Mouse (Mus musculus): Measurements from ENCODE around the gene Cpne5.

The Cpne5 gene

GRCm38 (mm10) chr17:29210037-29210436, 27.9 kb downstream of the Cpne5 start:
- DNase-seq (ENCODE audit: low read depth, low spot score), result no peak

GRCm38 (mm10) chr17:29206052-29206451, 31.9 kb downstream of the Cpne5 start:
- no peak for DNase-seq (ENCODE audit: low read depth, low spot score)

- peak; percentile 37 for DNase-seq (ENCODE audit: low read depth, low spot score)
Observed at GRCm38 (mm10) chr17:29202604-29203003, 35.4 kb downstream of the Cpne5 start.

GRCm38 (mm10) chr17:29199821-29200220, 38.1 kb downstream of the Cpne5 start:
- no peak for DNase-seq (ENCODE audit: low read depth, low spot score)

DNA sequence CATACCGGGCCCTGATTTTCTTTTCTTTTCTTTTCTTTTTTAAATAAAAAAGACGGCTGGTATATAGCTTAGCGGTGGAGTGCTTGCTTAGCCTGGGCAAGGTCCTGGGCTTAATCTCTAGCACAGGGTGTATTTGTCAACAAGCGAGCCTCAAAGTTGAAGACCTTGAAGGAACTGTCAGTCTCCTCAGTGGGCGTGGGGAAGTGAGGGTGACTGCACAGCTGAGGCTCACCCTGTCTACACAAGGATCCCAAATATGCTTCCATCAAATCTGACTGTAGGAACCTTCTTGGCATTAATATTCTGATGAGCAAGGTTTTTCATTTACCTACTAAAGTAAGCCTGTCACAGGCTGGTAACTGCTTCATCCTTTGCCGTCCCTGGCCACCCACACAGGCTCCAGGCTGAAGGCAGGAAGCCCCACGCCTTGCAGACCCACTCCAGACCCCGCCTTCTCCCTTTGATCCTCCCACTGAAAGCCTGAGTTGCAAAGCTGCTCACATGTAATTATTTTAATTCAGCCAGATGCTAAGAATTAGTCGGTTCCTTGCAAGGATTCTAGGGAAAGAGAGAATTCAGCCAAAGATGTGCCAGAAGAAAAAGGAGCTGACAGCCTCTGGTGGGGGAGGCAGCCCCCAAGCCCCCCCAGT, 38.7 kb downstream of the Cpne5 start:
- peak; percentile 50 for DNase-seq (ENCODE audit: low read depth, low spot score)

DNA sequence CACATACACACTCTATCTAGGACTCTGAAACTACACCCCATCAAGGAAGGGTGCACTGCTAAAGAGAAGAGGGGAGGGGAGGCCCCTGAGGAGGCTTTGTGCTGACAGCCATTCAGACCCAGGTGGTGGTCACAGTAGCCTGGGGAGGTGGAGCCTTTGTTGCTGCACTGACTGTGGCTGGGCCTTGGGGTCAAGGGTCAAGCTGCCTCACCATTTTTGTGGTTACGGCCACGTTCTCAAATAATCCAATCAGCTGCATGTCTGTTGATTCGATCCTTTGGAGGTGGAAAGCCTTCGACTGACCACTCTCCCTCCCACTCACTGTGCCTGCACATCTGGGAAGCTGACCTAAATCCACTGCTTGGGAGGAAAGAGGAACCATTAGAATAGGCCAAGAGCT, 42.4 kb downstream of the Cpne5 start:
- no peak for DNase-seq (ENCODE audit: low read depth, low spot score)

DNA sequence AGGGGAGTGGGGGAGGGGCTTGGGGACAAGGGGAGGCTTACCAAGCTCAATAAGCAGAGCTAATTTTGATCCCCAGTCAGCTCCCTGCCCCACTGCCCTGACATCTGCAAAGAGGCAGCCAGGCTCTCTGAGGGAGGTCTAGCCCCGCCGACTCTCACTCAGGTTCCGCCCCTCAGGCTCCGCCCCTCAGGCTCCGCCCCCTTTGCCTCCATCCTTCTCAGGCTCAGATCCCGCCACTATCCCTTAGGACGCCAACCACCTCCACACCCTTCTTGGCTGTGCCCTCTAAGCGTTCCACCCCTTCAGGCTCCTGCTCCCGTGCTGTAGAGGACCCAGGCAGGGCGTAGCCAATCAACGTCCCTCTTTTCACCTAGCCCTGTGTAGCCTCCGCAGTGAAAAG, 49.0 kb downstream of the Cpne5 start:
- peak; percentile 94 for DNase-seq (ENCODE audit: low read depth, low spot score)

- DNase-seq (ENCODE audit: low read depth, low spot score), result peak; percentile 94
Observed at GRCm38 (mm10) chr17:29186989-29187859, 50.7 kb downstream of the Cpne5 start.

- peak; percentile 79 for DNase-seq (ENCODE audit: low read depth, low spot score)
Observed at GRCm38 (mm10) chr17:29185376-29186046, 52.5 kb downstream of the Cpne5 start.

- DNase-seq (ENCODE audit: low read depth, low spot score), result no peak
Observed at GRCm38 (mm10) chr17:29183162-29183561, 54.8 kb downstream of the Cpne5 start.

GRCm38 (mm10) chr17:29181751-29182150, 56.2 kb downstream of the Cpne5 start:
- no peak for DNase-seq (ENCODE audit: low read depth, low spot score)

DNA sequence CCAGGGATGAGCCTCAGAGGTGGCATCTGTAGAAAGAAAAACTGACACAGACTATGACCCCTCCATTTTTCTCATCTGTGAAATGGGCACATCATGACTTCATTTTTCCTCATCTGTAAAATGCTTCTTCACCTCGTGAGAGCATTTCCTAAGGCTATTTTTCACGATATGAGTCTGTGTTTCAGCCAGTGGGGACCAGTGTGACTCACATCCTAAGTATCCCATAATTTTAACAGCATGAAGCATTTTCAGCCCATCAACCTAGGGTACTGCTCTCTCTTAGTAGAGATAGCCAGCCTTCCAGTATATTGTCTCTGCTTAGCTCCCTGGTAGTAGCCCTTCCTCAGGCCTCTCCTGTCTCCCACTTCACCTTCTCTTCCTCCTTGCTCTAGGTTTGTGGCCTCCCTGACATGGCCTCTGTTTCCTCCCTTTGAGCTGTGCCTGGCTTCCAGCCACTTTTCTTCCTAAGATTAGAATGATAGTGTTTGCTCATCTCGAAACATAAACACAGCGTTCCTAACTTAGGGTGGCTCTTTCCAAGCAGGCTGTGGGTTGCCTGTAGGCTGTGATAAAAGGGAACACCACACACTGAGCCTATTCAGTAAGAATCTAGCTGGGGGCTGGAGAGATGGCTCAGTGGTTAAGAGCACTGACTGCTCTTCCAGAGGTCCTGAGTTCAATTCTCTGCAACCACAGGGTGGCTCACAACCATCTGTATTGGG, 57.4 kb downstream of the Cpne5 start:
- no peak for DNase-seq (ENCODE audit: low read depth, low spot score)

- DNase-seq (ENCODE audit: low read depth, low spot score), result no peak
Observed at GRCm38 (mm10) chr17:29179917-29180316, 58.0 kb downstream of the Cpne5 start.

DNA sequence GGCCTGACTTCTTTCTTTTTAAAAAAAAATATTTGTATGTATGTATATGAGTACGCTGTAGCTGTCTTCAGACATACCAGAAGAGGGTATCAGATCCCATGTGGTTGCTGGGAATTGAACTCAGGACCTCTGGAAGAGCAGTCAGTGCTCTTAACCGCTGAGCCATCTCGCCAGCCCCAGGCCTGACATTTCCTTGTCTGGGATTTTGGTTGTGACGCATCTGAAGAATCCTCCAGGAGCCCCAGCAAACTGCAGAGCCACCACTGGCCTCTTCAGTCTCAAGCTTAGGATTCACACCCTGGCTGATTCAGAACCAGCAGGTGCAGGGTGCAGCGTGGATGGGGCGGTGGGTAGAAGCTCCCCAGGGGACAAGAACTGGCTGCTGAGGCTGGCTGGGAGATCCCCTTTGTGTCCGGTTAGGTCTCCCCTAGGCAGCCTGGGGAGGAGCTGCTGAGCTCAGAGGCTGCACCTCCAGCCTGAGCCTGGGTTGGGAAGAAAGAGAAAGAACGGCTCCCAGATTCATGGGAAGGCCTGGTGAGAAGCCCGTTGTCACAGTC, 59.4 kb downstream of the Cpne5 start:
- DNase-seq (ENCODE audit: low read depth, low spot score), result no peak

DNA sequence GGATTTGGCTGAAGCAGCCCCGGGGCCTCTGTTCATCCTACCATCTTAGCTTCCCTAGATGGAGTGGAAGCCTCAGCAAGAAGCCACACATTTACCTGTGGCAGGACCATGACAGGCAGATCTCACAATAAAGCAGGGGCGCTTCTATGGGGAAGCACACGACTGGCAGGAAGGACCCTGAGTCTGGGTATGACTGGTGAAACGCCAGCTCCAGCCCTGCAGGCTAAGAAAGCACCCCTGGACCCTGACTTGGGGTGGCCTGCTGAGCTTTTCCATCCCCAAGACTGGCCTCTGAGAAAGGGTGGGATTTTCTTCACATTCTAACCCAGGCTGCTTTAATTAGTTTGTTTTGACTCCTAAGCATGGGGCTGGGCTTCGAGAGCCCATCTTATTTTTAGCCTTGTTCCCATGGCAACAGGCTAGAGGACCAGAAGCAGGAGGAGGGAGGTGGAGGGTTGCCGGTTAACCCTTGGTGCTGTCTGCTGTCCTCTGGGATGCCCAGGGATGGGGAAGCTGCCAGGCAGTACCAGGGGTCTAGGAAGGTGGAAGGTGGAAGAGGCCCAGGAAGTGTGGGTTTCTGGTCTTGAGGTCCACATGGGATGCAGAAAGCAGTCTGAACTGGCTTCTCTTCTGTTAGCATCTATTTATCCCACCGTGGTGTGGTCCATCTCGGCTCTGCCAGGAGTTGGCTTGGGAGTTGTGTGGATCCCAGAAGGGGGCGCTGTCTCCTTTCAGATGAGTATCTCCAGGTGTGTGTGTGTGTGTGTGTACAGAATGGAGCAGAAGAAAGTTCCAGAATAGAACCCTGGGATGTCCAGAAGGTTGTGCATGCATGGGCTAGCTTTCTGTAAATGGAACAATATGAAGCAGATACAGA, 61.3 kb downstream of the Cpne5 start:
- peak; percentile 73 for DNase-seq (ENCODE audit: low read depth, low spot score)

- DNase-seq (ENCODE audit: low read depth, low spot score), result no peak
Observed at GRCm38 (mm10) chr17:29175693-29176092, 62.3 kb downstream of the Cpne5 start.

DNA sequence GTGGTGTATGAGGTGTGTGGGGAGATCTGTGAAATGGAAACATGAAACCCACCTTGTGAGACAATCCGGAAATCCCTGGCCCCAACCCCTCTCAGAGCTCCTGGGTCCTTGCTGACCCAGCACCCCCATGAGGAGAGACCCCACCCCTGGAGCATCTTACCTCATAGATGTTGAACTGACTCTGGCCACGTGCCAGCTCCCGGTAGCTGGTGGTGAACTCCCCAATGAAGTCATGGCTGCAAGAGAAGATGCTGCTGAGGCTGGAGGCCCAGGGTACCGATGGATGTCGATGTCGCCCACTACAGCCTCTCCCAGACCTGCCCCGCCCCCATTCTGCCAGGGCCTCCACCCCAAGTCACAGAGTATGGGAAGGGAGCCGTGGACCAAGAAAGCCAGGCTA, 64.8 kb downstream of the Cpne5 start:
- DNase-seq (ENCODE audit: low read depth, low spot score), result no peak

- DNase-seq (ENCODE audit: low read depth, low spot score), result no peak
Observed at GRCm38 (mm10) chr17:29172062-29172461, 65.9 kb downstream of the Cpne5 start.

DNA sequence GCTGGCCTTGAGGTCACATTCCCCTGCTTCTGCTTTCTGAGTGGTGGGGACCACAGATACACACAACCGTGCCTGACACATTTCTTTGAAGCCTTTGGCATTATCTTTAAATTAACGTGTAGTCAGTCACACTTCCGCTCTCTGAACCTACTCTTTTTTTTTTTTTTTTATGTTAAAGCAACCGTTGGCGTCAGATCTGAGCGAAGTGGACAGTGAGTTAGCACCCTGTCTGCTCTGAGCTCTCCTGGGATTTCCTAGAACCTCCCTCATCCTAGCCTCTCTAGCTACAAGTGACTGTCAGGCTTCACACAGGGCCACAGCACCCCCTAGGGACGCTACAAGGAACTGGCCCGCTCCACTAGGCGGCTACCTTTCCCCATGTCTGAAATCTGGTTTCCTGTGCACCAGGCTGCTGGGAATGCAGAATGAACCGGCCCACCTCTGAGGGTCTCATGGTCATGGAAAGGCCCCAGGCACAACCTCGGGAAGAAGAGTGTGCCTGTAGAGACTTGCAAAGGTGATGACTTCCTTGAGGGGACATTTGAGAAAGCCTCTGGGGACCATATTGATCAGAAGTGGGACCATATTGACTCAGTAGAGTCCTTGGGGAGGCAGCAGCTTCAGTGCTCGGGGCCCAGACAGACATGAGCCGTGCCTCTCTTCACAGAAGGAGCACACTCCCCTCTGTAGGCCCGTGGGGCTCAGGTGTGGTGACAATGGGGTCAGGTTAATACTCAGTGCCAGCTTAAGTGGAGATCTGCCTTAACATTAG, 66.8 kb downstream of the Cpne5 start:
- DNase-seq (ENCODE audit: low read depth, low spot score), result peak; percentile 91
